In the genomic region with DNA sequence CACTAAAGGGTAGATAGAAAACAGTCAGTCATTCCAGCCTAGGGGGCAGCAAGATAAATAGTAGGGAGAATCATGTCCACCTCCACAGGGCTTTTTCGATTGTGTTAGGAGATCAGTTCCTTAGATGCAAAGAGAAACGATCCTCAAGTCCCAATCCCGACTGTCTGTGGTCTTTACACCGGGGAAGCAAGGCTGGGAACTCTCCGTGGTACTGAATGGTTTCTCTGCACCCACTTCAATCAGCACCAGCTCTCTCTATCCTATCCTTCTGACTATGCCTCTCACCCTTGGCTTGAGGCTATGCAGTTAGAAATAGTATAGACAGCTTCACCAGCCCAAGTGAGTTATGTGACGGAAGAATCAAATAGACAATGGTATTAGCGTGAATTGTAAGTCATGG, we compare ENCODE assay signal across 8 mouse cellular contexts. TPM values are rescaled to one million over a fixed set of nuclear protein-coding genes. Genes with fewer than 3 reads are reported as not detected.
A peak's percentile ranks its signal among the peaks of the same experiment; 100 is the strongest.
DNase-seq lines count a peak whose midpoint lies in the region.

No protein-coding gene starts in this region.

- peak; percentile 9 for DNase-seq in gastrocnemius, postnatal 14 days
- DNase-seq in gastrocnemius, adult 8-10 months (ENCODE audit: low spot score in 2 of 2): no peak
- peak; percentile 78 for DNase-seq in testis, postnatal 10 days (ENCODE audit: low spot score)
- no peak for DNase-seq in testis, postnatal 14 days (ENCODE audit: low spot score)
- peak; percentile 35 for DNase-seq in induced T-regulatory cell, adult 2 months (ENCODE audit: low read depth)
- DNase-seq in thymus, postnatal 4 days: peak; percentile 64
- DNase-seq in T-cell, adult 2 months (ENCODE audit: low spot score): no peak
- DNase-seq in left cerebral cortex, postnatal 25 days (ENCODE audit: low spot score in 2 of 2): no peak

- intact Hi-C loops in gastrocnemius, postnatal 14 days (cut with DNase I; ENCODE audit: low total_unique reads): no loop called here
- intact Hi-C loops in left cerebral cortex, postnatal 25 days (cut with DNase I): no loop called here

RNA-seq across cellular contexts. Expression of gene Saysd1, which starts 44.8 kb away (rescaled TPM):
- total RNA-seq in gastrocnemius, postnatal 14 days (2021): 1 to 10 TPM; 1.7 to 1.8 TPM
- total RNA-seq in gastrocnemius, adult 8-10 months (2022): 1 to 10 TPM; 2.8 to 3.9 (median 3.1) TPM
- total RNA-seq in left cerebral cortex, postnatal 25 days (2021): 1 to 10 TPM; 4.3 to 4.7 TPM

Comparison
In these comparisons a context has a peak if more than half of its experiments do, and no peak if none do; other contexts are left out.
1. DNase-seq: peak in gastrocnemius, postnatal 14 days (single experiment), testis, postnatal 10 days (single experiment), induced T-regulatory cell, adult 2 months (single experiment) and thymus, postnatal 4 days (single experiment); none in gastrocnemius, adult 8-10 months (0 of 2), testis, postnatal 14 days (single experiment), T-cell, adult 2 months (single experiment) and left cerebral cortex, postnatal 25 days (0 of 2).